Mouse (Mus musculus) embryonic facial prominence, embryonic 13.5 days (tissue): ENCODE measurements at regions not wholly inside any gene's neighbourhood (a gene's known extent, or its start where the extent isn't known, plus 50 kb on each side); places are given as distances from the start of the nearest gene placed in this dataset.

Experiments used
- ATAC-seq: fragments of 200-750 bp; cut with Nextera tagmentation; 2 replicates; pipeline ENCODE4 v1.8.0; 2017; ENCODE audit warnings: low read depth; ENCODE audit not compliant: insufficient number of reproducible peaks, insufficient read depth, low FRiP score, low TSS enrichment
- H3K27ac ChIP-seq: fragments of 300-500 bp; sonication (generic); 2 replicates; pipeline ENCODE4 v1.5.1; 2015; ENCODE audit warnings: moderate library complexity, mild to moderate bottlenecking, inconsistent platforms
- H3K27me3 ChIP-seq: fragments of 300-500 bp; sonication (generic); 2 replicates; pipeline ENCODE4 v1.6.1; 2015; ENCODE audit warnings: mild to moderate bottlenecking, inconsistent platforms
- H3K36me3 ChIP-seq: fragments of 300-500 bp; sonication (generic); 2 replicates; pipeline ENCODE4 v1.6.1; 2015; ENCODE audit warnings: mild to moderate bottlenecking, inconsistent platforms
- H3K4me1 ChIP-seq: fragments of 300-500 bp; sonication (generic); 2 replicates; pipeline ENCODE4 v1.6.1; 2015; ENCODE audit warnings: inconsistent platforms
- H3K4me2 ChIP-seq: fragments of 300-500 bp; sonication (generic); 2 replicates; pipeline ENCODE4 v1.6.1; 2015; ENCODE audit warnings: moderate library complexity, mild to moderate bottlenecking, inconsistent platforms
- H3K4me3 ChIP-seq: fragments of 300-500 bp; sonication (generic); 2 replicates; pipeline ENCODE4 v1.5.1; 2015; ENCODE audit warnings: mild to moderate bottlenecking, inconsistent platforms
- H3K9ac ChIP-seq: fragments of 300-500 bp; sonication (generic); 2 replicates; pipeline ENCODE4 v1.6.1; 2015; ENCODE audit warnings: mild to moderate bottlenecking, inconsistent platforms
- H3K9me3 ChIP-seq: fragments of 300-500 bp; sonication (generic); 2 replicates; pipeline ENCODE4 v1.6.1; 2016; ENCODE audit warnings: inconsistent platforms
- WGBS: fragments of 180-500 bp; shearing (Covaris S2); methylation state at CpG from one replicate; pipeline ENCODE4 v1.1.7; 2015; ENCODE audit warnings: mixed read lengths; 5-methylcytosine and 5-hydroxymethylcytosine counted together

DNA sequence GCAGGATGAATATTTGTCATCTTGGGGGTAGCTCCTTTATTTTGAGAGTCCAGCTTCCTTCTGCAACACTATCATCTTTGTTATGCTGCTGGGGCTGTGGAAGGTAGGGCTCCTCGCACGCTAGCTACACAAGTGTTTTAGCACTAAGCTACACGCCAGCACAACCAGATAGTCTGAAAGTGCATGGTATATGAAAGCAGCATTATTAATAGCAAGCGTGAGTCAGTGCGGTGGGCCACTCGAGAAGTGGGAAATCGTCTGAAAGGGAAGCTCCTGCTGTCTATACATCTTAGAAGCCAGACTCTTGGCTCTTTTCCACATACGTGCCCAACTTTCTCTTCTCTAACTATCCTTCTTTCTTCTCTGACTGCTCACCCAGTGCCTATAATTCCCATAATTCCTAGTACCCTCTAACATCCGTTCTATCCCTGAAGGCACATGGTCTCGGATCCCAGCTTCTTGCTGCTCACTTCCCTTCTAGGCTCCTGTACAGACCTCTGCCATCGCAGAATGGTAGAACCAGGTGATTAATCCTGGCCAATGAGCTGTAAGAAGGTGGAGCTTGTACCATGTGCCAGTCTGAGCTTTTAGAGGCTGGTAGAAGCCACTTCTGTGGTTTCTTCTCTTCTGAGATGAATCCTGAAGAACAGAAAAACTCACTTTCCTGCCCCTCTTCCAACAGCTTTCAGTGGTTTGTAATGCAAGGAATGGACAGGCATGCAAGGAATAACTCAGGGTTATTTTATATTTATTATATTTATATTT, 55.5 kb downstream of the E030025P04Rik start:
- Histone ChIP-seq H3K4me1 (peaks cover 13% of the 10 kb centered on the region; the same call in 1 of the 2 replicates), H3K27me3 (no peaks in the 10 kb centered on the region), H3K9ac (no peak overlapping the region), H3K4me3 (no peak overlapping the region), H3K27ac (no peak overlapping the region), H3K9me3 (no peaks in the 10 kb centered on the region), H3K36me3 (no peaks in the 10 kb centered on the region), H3K4me2 (no peak overlapping the region)
- 82% methylated on average over 11 of the region's 11 CpGs for WGBS
- ATAC-seq: no peak

DNA sequence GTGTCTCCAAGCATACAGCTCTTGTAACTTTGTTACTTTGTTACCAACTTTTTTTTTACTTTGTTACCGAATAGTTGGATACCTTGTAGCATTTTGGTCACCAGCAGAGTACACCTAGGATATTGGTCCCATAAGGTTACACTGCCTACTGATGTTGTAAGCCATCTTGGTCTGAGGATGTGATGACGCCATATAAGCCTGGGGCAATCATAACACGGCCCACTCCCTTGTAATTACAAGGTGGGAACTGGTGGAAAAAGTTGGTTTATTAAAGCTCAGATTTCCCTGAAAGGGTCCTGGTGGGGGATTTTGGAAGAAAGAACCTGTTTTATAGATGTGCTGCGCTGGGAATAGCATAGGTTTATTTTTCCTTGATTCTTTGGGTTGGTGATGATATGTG, 62.2 kb downstream of the E030025P04Rik start:
- H3K4me1 ChIP-seq: peaks cover 44% of the 10 kb centered on the region
- H3K27ac ChIP-seq: no peak overlapping the region
- H3K4me3 ChIP-seq: no peak overlapping the region
- no peak overlapping the region for H3K9ac ChIP-seq
- H3K36me3 ChIP-seq: no peaks in the 10 kb centered on the region
- no peak for ATAC-seq
- H3K9me3 ChIP-seq: no peaks in the 10 kb centered on the region
- WGBS: 89% methylated on average over 4 of the region's 4 CpGs
- no peak overlapping the region for H3K4me2 ChIP-seq
- H3K27me3 ChIP-seq: no peaks in the 10 kb centered on the region

DNA sequence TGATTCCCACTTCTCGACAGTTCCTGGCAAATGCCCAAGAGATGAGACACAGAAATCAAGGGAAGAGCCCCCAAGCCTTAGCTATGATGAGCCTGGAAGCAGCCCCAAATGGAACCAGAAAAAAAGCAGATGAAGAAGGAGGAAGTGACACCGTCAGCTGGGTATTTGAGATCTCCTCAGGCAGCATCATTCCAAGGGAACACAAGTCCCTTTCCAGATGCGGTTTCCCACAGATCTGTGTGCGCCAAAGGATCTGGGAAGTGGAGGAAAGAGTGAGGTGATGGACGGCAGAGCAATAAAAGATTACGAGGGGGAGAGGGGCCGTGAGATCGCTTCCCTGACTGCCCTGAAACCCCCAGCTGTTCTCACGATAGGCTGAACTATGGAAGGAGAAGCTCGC, 62.7 kb downstream of the E030025P04Rik start:
- 52% methylated on average over 10 of the region's 10 CpGs for WGBS

DNA sequence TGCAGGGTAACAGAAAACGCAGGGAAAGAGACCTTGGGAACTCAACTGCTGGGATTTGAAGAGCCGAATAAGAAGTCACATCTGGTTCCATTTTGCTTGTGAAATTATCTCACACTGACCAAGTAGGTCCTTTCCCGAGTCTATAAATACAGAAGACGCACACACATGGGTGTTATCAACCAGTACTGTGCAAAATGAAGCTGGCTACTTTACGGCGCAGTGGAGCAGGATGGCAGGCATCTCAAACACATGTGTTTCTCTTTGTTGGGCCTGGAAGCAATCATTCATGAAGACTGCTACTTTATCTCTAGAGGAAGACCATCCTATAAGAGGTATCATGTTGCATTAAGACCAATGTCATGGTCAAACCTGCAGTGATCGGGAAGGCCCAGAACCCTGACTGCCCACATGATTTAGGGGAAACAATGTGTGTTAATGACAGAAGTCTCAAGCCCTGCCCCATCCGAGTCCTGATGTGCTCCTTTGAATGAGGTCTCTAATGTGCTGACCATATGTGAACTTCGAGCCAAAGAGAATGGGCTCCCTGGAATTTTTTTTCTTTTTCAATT, 63.2 kb downstream of the E030025P04Rik start:
- Histone ChIP-seq H3K27ac (no peak overlapping the region), H3K9me3 (no peaks in the 10 kb centered on the region), H3K4me1 (peaks cover 51% of the 10 kb centered on the region), H3K4me2 (no peak overlapping the region), H3K4me3 (no peak overlapping the region), H3K9ac (no peak overlapping the region), H3K27me3 (no peaks in the 10 kb centered on the region), H3K36me3 (no peaks in the 10 kb centered on the region)
- no peak for ATAC-seq
- 37% methylated on average over 9 of the region's 9 CpGs for WGBS

More for the DNA sequence above, 62.7 kb downstream of the E030025P04Rik start:
- ATAC-seq: no peak
- Histone ChIP-seq H3K4me2 (no peak overlapping the region), H3K36me3 (no peaks in the 10 kb centered on the region), H3K9ac (no peak overlapping the region), H3K27me3 (no peaks in the 10 kb centered on the region), H3K9me3 (no peaks in the 10 kb centered on the region), H3K27ac (no peak overlapping the region), H3K4me3 (no peak overlapping the region), H3K4me1 (peaks cover 49% of the 10 kb centered on the region)

DNA sequence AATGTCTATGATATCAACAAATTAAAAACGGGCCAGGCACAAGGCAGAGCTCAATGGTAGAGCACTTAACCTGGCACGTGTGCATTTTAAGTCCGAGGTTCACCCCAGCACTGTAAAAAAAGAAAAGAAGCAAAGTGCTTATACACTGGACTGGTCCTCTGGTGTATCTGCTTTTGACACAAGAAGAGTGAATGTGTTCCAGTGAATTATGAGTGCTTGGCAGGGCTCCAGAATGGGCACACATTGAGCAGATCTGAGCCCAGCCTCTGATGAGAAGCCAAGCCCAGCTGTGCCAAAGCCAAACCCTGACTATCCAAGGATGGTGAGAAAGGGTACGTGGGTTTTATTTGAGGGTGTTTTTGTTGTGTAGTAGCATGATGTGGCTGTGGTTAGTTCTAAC, 64.7 kb downstream of the E030025P04Rik start:
- H3K27me3 ChIP-seq: no peaks in the 10 kb centered on the region
- 56% methylated on average over 4 of the region's 4 CpGs for WGBS
- ATAC-seq: no peak
- no peak overlapping the region for H3K9ac ChIP-seq
- no peaks in the 10 kb centered on the region for H3K36me3 ChIP-seq
- H3K4me3 ChIP-seq: no peak overlapping the region
- peaks cover 42% of the 10 kb centered on the region for H3K4me1 ChIP-seq
- no peak overlapping the region for H3K4me2 ChIP-seq
- H3K27ac ChIP-seq: peak overlapping the region; percentile 28; the same call in 1 of the 2 replicates
- no peaks in the 10 kb centered on the region for H3K9me3 ChIP-seq

DNA sequence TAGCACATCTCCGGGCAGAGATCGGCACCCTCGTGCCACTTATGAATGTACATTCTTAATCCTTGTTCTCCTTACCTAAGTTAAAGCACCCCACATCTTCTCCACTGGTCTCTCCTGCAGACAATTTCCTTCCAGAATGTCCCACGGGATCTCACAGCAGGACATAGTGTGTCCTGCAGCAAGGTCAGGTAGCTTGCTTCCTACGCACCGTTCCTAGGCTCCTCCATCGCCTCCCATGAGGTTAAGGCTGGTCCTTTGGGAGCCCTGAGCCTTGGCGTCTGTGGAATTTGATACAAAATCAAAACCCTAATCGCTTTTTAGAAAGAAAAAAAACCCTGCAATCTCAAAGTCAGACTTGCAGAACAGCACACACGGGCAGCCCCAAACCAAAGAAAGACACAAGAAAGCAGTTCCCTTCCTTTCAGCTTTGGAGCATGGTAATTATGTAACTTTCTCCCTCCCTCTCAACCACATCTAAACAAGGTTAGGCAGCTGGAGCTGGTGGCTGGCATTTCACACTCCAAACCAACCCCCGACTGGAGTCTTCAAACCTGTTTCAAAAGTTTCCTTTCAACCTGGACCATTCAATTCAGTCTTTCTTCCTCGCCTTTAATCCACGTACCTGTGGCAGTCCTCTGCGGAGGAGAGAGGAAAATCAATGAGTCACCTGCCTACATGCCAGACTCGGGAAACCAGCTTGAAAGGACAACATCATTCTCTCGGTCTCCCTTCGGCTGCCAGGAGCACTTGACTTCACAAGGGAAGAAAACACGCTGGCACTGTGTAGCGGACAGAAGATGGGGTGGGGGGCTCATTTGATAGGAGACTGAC, 67.4 kb downstream of the E030025P04Rik start:
- Histone ChIP-seq H3K27me3 (no peaks in the 10 kb centered on the region), H3K4me3 (no peak overlapping the region), H3K9ac (no peak overlapping the region), H3K4me2 (no peak overlapping the region), H3K9me3 (no peaks in the 10 kb centered on the region), H3K4me1 (peaks cover 41% of the 10 kb centered on the region), H3K27ac (no peak overlapping the region), H3K36me3 (no peaks in the 10 kb centered on the region)
- 58% methylated on average over 19 of the region's 19 CpGs for WGBS
- ATAC-seq: no peak

DNA sequence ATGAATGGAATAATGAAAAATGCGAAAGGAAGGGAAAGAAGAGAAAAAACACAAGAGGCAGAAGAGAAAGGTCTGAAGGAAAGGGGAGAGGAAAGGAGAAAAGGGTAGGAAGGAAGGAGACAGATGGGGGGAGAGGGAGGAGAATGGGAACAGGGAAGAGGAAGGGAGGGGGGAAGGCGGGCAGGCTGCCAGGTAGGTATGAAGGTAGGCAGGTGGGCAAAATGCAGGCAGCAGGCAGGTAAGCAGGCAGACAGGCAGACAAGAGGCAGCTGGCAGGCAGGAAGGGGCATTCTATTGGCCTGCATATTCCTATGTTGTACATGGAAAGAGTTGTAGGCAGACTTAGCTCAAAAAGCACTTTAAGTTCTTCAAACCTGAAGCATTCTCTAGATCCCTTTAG, 72.8 kb downstream of the E030025P04Rik start:
- Histone ChIP-seq H3K4me2 (no peak overlapping the region), H3K27me3 (no peaks in the 10 kb centered on the region), H3K4me3 (no peak overlapping the region), H3K9ac (no peak overlapping the region), H3K9me3 (no peaks in the 10 kb centered on the region), H3K27ac (peak overlapping the region; percentile 64), H3K4me1 (peaks cover 40% of the 10 kb centered on the region), H3K36me3 (no peaks in the 10 kb centered on the region)
- no peak for ATAC-seq
- 58% methylated on average over 2 of the region's 2 CpGs for WGBS

DNA sequence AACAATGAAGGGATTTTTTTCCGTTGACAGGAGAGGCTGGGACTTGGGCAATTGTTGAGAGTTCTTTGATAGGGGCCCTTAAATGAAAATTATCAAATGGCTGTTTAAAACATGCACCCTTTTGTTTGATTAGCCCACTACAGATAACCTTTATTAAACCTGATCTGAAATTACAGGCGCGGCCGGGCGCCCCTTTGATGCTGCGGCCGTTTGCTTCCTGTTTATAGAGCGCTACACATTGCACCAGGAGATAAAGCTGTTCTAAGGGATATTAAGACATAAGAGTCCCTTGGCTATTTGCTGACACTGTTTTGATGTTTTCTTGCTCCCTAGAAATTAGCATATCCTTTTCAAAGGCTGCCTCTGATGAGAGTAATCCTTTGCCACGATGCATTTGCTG, 73.8 kb downstream of the E030025P04Rik start:
- no peaks in the 10 kb centered on the region for H3K27me3 ChIP-seq
- H3K4me1 ChIP-seq: peaks cover 38% of the 10 kb centered on the region
- H3K9me3 ChIP-seq: no peaks in the 10 kb centered on the region
- H3K36me3 ChIP-seq: no peaks in the 10 kb centered on the region
- no peak overlapping the region for H3K4me3 ChIP-seq
- ATAC-seq: no peak
- 65% methylated on average over 9 of the region's 9 CpGs for WGBS
- H3K9ac ChIP-seq: no peak overlapping the region
- H3K27ac ChIP-seq: no peak overlapping the region
- H3K4me2 ChIP-seq: no peak overlapping the region

DNA sequence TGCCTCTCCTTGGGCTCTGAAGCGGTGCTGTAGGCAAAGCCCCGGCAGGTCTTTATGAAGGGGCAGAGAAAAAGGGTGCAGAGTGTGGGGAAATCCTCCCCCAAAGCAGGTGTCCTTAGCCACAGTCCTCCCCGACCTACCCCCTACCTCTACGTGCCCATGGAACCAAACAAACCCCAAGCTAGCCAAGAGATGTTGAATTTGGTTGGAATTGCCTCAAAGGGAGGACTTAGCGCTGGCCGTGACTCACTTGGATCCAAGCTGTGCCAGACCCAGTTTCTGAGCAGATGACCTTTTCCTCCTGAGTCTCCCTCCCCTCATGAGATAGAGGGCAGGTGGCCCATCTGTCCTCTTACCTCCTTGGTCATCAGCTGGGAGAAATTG, 74.9 kb downstream of the E030025P04Rik start:
- no peak for ATAC-seq
- no peak overlapping the region for H3K4me2 ChIP-seq
- peaks cover 38% of the 10 kb centered on the region for H3K4me1 ChIP-seq
- no peak overlapping the region for H3K4me3 ChIP-seq
- no peaks in the 10 kb centered on the region for H3K9me3 ChIP-seq
- 74% methylated on average over 6 of the region's 6 CpGs for WGBS
- no peak overlapping the region for H3K27ac ChIP-seq
- no peaks in the 10 kb centered on the region for H3K27me3 ChIP-seq
- H3K36me3 ChIP-seq: no peaks in the 10 kb centered on the region
- no peak overlapping the region for H3K9ac ChIP-seq

DNA sequence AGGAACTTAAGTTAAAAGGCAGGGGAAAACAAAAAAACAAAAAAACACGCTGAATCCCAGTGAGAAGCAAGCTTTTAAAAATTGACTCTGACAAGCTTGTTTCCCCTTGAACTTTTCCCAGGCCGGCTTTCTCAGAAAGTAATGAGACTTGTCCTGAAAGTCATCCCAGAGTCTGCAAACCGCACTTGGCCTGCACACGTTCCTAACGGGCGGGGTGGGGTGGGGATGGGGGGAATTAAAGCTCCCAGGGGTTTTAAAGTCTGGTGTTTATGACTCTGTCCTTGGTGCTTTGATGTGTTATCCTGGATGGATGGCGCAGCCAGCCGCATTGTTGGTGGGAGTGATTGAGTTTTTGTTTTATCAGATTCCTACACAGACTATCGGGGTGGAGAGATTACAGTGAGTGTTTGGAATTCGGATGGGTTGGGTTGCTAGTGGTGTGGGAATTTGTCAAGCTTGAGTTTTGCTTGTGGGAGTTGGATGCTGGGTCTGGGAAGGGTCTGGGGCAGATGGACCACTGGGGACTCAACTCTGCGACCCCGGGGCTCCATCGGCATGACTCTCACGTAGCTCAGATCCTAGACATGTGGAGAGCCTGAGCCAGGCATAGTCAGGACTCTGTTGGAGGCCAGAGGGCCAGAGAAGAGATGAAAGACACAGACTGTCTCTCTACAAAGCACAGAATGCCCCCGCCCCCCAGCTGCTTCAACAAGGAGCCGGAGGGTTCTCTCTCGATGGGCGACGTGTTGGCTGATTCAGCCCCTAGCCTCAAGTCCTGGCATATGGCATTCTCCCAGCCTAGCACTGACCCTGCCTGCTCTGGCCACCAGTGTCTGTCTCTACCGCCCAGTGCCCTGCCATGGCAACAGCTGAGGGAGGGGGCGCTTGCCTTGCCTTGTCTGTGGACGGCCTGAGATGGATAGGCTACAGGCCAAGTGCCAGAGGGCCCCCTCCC, 75.5 kb downstream of the E030025P04Rik start:
- no peaks in the 10 kb centered on the region for H3K36me3 ChIP-seq
- H3K27me3 ChIP-seq: no peaks in the 10 kb centered on the region
- H3K9me3 ChIP-seq: no peaks in the 10 kb centered on the region
- no peak overlapping the region; the same call in 1 of the 2 replicates for H3K27ac ChIP-seq
- H3K4me3 ChIP-seq: no peak overlapping the region
- H3K9ac ChIP-seq: no peak overlapping the region
- 38% methylated on average over 22 of the region's 22 CpGs for WGBS
- ATAC-seq: peak; percentile 52; the same call in 1 of the 2 replicates
- H3K4me2 ChIP-seq: peak overlapping the region; percentile 18
- peaks cover 38% of the 10 kb centered on the region for H3K4me1 ChIP-seq

DNA sequence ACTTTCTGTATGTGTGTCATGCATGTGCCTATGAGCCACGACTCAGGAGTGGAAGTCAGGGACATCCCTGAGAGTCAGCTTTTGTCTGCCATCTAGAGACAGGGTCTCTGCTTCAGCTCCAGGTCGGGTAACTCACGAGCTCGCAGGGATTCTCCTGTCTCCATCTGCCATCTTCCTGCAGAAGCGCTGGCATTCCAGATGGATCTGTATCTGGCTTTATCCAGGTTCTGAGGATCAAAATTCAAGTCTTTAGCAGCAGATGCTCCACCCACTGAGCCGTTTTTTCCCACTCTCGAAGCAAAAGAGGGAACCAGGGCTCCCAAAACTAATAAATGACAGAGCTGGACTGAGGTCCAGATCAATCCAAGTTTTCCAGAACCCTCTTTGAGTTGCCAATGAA, 76.4 kb downstream of the E030025P04Rik start:
- Histone ChIP-seq H3K4me2 (peak overlapping the region; percentile 18), H3K36me3 (no peaks in the 10 kb centered on the region), H3K4me3 (no peak overlapping the region), H3K27me3 (no peaks in the 10 kb centered on the region), H3K4me1 (peaks cover 38% of the 10 kb centered on the region), H3K9ac (no peak overlapping the region), H3K27ac (0 out of 2 replicates have a peak overlapping the region, but pooled peaks have one; percentile 33), H3K9me3 (no peaks in the 10 kb centered on the region)
- ATAC-seq: no peak
- WGBS: 57% methylated on average over 7 of the region's 7 CpGs
